Mouse (Mus musculus): ENCODE results near the gene Crtc3. TPM values are rescaled to one million over a fixed set of nuclear protein-coding genes. Genes with fewer than 3 reads are reported as not detected.
A peak's percentile ranks its signal among the peaks of the same experiment; 100 is the strongest.

Crtc3 gene
- polyA plus RNA-seq, 1 experiment from 2014 or later = 33.5 TPM

DNA sequence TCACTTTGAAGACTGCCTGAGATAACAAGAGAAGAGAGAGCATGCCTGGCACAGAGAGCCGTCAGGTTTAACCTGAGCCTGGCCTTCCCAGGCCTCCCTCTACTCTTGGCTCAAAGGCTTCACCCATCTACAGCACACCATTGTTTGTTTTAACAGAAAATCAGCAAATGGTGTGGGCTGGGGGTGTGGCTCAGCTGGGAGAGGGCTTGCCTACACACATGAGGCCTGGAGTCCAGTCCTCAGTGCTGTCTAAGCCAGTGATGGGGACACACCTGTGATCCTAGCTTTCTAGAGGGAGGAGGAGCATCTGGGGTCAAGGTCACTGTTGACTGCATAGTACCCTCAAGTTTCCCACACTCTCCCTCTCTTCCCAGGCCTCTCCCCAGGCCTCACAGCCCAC, 6.0 kb downstream of the Crtc3 start:
- Histone ChIP-seq H3K9me3 (replicated peaks) (no peaks in the 10 kb centered on the region), H3K36me3 (no peaks in the 10 kb centered on the region), H3K9ac (no peak overlapping the region), H3K27me3 (no peaks in the 10 kb centered on the region), H3K4me1 (peaks cover 27% of the 10 kb centered on the region), H3K4me3 (replicated peaks) (no peak overlapping the region), H3K4me2 (replicated peaks) (no peak overlapping the region), H3K27ac (replicated peaks) (no peak overlapping the region)
- 80% methylated on average over 1 of the region's 1 CpGs for WGBS
- no peak for ATAC-seq (ENCODE audit: insufficient number of reproducible peaks, low FRiP score, low TSS enrichment, low read depth)

- WGBS = 15% methylated on average over 12 of the region's 12 CpGs
- H3K27me3 ChIP-seq = no peaks in the 10 kb centered on the region
- ATAC-seq (ENCODE audit: insufficient number of reproducible peaks, low FRiP score, low TSS enrichment, low read depth) = no peak
- H3K9me3 ChIP-seq (replicated peaks) = no peaks in the 10 kb centered on the region
- H3K4me2 ChIP-seq (replicated peaks) = 0 out of 2 replicates have a peak overlapping the region, but pooled peaks have one; percentile 8
- peaks cover 26% of the 10 kb centered on the region for H3K4me1 ChIP-seq
- H3K4me3 ChIP-seq (replicated peaks) = no peak overlapping the region
- H3K36me3 ChIP-seq = peaks cover 6% of the 10 kb centered on the region; the same call in 1 of the 2 replicates
- no peak overlapping the region for H3K27ac ChIP-seq (replicated peaks)
- H3K9ac ChIP-seq = no peak overlapping the region
Measured at GRCm38 (mm10) chr7:80680218-80680847, 8.3 kb downstream of the Crtc3 start.

DNA sequence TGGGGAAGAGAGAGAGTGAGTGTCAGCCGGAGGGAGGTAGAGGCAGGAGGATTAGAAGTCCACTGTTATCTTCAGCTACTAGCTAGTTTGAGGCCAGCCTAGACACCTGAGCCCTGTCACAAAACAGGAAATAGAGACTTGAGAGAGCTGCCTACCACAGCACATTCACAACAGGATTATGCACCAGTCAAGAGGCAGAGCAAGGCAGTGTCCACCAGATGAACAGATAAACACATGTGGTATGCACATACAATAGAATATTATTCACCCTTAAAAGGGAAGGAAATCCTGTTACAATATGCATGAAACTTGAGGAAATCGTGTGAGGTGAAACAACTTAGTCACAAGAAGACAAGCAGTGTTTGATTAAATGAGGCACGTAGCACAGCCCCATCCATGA, 16.4 kb downstream of the Crtc3 start:
- peaks cover 10% of the 10 kb centered on the region for H3K36me3 ChIP-seq
- H3K27ac ChIP-seq (replicated peaks) = no peak overlapping the region; the same call in 1 of the 2 replicates
- H3K9ac ChIP-seq = no peak overlapping the region
- 56% methylated on average over 3 of the region's 3 CpGs for whole genome bisulfite sequencing
- no peak for ATAC-seq (ENCODE audit: insufficient number of reproducible peaks, low FRiP score, low TSS enrichment, low read depth)
- no peak overlapping the region for H3K4me3 ChIP-seq (replicated peaks)
- no peak overlapping the region for H3K4me2 ChIP-seq (replicated peaks)
- no peaks in the 10 kb centered on the region for H3K27me3 ChIP-seq
- peaks cover 22% of the 10 kb centered on the region for H3K4me1 ChIP-seq
- no peaks in the 10 kb centered on the region for H3K9me3 ChIP-seq (replicated peaks)

- Histone ChIP-seq H3K4me2 (replicated peaks) (no peak overlapping the region), H3K27me3 (no peaks in the 10 kb centered on the region), H3K27ac (replicated peaks) (no peak overlapping the region), H3K4me3 (replicated peaks) (no peak overlapping the region), H3K9me3 (replicated peaks) (no peaks in the 10 kb centered on the region), H3K4me1 (peaks cover 32% of the 10 kb centered on the region), H3K9ac (no peak overlapping the region), H3K36me3 (peaks cover 4% of the 10 kb centered on the region; the same call in 1 of the 2 replicates)
- WGBS = 81% methylated on average over 6 of the region's 6 CpGs
- ATAC-seq (ENCODE audit: insufficient number of reproducible peaks, low FRiP score, low TSS enrichment, low read depth) = no peak
Measured at GRCm38 (mm10) chr7:80670889-80671288, 17.8 kb downstream of the Crtc3 start.

GRCm38 (mm10) chr7:80667190-80667589, 21.5 kb downstream of the Crtc3 start:
- Histone ChIP-seq H3K9ac (no peak overlapping the region), H3K27me3 (no peaks in the 10 kb centered on the region), H3K36me3 (0 out of 2 replicates have a peak, but pooled peaks cover 4% of the 10 kb centered on the region), H3K4me1 (peaks cover 29% of the 10 kb centered on the region), H3K4me3 (replicated peaks) (no peak overlapping the region), H3K4me2 (replicated peaks) (peak overlapping the region; percentile 2; the same call in 1 of the 2 replicates), H3K9me3 (replicated peaks) (no peaks in the 10 kb centered on the region), H3K27ac (replicated peaks) (peak overlapping the region; percentile 88)
- 42% methylated on average over 11 of the region's 11 CpGs for WGBS
- ATAC-seq (ENCODE audit: insufficient number of reproducible peaks, low FRiP score, low TSS enrichment, low read depth) = no peak

DNA sequence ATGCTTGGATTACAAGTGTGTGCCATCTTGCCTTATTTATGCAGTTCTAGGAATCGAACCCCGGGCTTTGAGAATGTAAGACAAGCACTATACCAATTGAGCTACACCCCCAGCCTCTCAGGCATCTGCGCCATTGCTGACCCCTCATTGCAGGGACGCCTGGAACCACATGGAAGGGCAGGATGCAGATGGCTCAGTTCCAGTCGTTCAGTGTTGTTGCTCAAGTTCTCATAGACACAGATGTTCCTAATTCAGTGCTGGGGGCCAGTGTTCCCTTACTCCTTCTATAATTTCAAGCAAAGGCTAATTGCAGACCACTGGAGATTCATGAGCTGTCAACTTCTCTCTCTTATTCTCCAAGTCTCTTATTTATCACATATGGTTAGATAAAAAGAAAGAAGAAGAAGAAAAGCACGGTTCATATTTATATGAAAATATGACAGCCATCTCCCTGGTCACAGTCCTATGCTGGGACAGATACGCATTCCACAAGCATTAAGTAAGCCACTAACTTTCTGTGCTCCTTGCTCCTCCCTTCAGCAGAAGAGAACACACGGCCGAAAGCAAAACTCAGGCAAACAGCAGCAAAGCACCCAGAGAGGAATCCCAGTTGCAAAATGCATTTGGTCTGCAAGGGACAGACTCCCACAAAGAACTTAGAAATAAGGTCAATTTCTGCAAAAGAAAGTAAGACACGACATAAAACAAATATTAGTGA, 22.3 kb downstream of the Crtc3 start:
- Histone ChIP-seq H3K27ac (replicated peaks) (peak overlapping the region; percentile 88), H3K27me3 (no peaks in the 10 kb centered on the region), H3K4me2 (replicated peaks) (no peak overlapping the region), H3K36me3 (0 out of 2 replicates have a peak, but pooled peaks cover 4% of the 10 kb centered on the region), H3K9ac (no peak overlapping the region), H3K9me3 (replicated peaks) (no peaks in the 10 kb centered on the region), H3K4me3 (replicated peaks) (no peak overlapping the region), H3K4me1 (peaks cover 32% of the 10 kb centered on the region)
- peak; percentile 84 for ATAC-seq (ENCODE audit: insufficient number of reproducible peaks, low FRiP score, low TSS enrichment, low read depth)
- 21% methylated on average over 10 of the region's 10 CpGs for WGBS

- 88% methylated on average over 4 of the region's 4 CpGs for WGBS
- no peak for ATAC-seq (ENCODE audit: insufficient number of reproducible peaks, low FRiP score, low TSS enrichment, low read depth)
- Histone ChIP-seq H3K4me3 (replicated peaks) (no peak overlapping the region), H3K27me3 (no peaks in the 10 kb centered on the region), H3K36me3 (no peaks in the 10 kb centered on the region), H3K4me1 (peaks cover 39% of the 10 kb centered on the region), H3K27ac (replicated peaks) (no peak overlapping the region), H3K9me3 (replicated peaks) (no peaks in the 10 kb centered on the region), H3K4me2 (replicated peaks) (no peak overlapping the region), H3K9ac (no peak overlapping the region)
Measured at GRCm38 (mm10) chr7:80661082-80661481, 27.6 kb downstream of the Crtc3 start.

DNA sequence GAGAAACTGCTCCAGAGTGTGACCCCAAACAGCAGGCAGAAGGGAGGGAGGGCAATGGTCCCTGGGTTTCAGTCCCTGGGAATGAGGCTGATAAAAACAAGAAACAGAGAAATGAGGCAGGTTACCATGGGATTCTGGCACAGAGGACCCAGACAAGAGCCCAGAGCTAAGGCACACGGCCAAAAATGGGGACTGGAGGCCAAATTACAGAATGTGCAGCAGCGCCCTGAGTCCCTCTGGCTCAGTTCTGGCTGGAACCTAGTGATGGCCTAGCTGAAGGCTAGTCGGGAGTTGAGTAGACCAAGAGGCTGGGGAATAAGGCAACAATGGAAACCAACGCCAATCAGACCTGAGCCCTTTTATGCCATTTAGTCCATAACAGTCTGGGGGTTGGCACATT, 28.1 kb downstream of the Crtc3 start:
- ATAC-seq (ENCODE audit: insufficient number of reproducible peaks, low FRiP score, low TSS enrichment, low read depth) = no peak
- H3K9me3 ChIP-seq (replicated peaks) = no peaks in the 10 kb centered on the region
- WGBS = 65% methylated on average over 4 of the region's 4 CpGs
- no peaks in the 10 kb centered on the region for H3K27me3 ChIP-seq
- no peak overlapping the region for H3K4me3 ChIP-seq (replicated peaks)
- H3K9ac ChIP-seq = no peak overlapping the region
- H3K4me1 ChIP-seq = peaks cover 39% of the 10 kb centered on the region
- H3K4me2 ChIP-seq (replicated peaks) = no peak overlapping the region
- no peaks in the 10 kb centered on the region for H3K36me3 ChIP-seq
- peak overlapping the region; percentile 48; the same call in 1 of the 2 replicates for H3K27ac ChIP-seq (replicated peaks)

DNA sequence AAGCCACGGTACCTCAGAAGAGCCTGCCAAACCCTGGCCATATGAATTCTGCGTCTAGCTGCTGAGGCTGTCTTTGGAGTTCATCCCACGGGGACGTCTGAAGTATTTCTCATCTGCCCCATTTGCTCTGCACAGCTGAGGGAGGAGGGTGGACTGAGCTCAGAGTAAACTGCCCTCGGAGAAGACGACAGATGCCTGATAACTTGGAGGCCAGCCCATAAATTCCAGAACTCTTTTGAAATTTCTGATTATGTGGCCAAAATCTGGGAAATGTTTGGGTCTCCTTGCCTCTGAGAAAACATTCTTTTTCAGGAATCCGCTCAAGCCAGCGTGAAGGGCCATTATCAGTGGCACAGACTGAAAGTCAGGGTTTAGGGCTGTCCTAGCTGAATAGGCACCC, 30.8 kb downstream of the Crtc3 start:
- H3K27ac ChIP-seq (replicated peaks) = peak overlapping the region; percentile 71
- no peaks in the 10 kb centered on the region for H3K27me3 ChIP-seq
- peak; percentile 56; the same call in 1 of the 2 replicates for ATAC-seq (ENCODE audit: insufficient number of reproducible peaks, low FRiP score, low TSS enrichment, low read depth)
- H3K9me3 ChIP-seq (replicated peaks) = no peaks in the 10 kb centered on the region
- H3K36me3 ChIP-seq = no peaks in the 10 kb centered on the region
- WGBS = 33% methylated on average over 8 of the region's 8 CpGs
- peaks cover 54% of the 10 kb centered on the region for H3K4me1 ChIP-seq
- H3K4me3 ChIP-seq (replicated peaks) = no peak overlapping the region
- H3K9ac ChIP-seq = no peak overlapping the region
- no peak overlapping the region for H3K4me2 ChIP-seq (replicated peaks)

DNA sequence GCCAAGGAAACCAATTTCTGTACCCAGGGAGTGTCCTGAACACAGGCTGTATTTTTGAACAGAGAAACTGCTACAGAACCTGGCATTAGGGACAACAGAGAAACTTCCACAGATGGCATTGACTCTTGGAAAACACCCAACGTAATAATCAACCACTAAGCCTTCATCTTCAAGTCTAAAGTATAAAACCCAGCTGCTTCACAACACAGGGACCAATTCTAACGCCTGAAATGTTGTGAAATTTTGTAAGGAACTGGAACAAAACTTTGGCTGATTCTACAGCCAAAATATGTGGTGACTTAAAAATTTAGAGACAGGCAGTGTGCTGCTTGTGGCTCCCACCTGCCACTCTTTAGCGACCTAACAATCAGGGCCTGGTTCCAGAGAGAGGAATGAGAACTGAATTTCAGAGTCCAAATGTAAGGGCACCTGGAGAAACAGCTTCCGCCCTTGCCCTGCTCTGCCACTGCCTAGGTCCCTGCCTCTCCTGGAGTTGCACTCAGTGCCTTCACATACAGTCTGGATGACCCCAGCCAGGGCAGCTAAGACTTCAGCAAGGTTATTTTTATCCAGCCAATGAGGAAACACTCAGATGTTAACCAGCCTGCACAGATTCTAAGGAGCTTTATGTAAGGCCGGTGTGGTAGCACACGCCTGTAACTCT, 33.2 kb downstream of the Crtc3 start:
- Histone ChIP-seq H3K4me1 (peaks cover 56% of the 10 kb centered on the region), H3K27ac (replicated peaks) (peak overlapping the region; percentile 56), H3K9me3 (replicated peaks) (no peaks in the 10 kb centered on the region), H3K9ac (no peak overlapping the region), H3K4me3 (replicated peaks) (no peak overlapping the region), H3K4me2 (replicated peaks) (no peak overlapping the region), H3K27me3 (no peaks in the 10 kb centered on the region), H3K36me3 (no peaks in the 10 kb centered on the region; the same call in 1 of the 2 replicates)
- ATAC-seq (ENCODE audit: insufficient number of reproducible peaks, low FRiP score, low TSS enrichment, low read depth) = no peak
- 43% methylated on average over 6 of the region's 6 CpGs for WGBS

- H3K9me3 ChIP-seq (replicated peaks) = no peaks in the 10 kb centered on the region
- ATAC-seq (ENCODE audit: insufficient number of reproducible peaks, low FRiP score, low TSS enrichment, low read depth) = no peak
- H3K27me3 ChIP-seq = no peaks in the 10 kb centered on the region
- no peak overlapping the region for H3K4me2 ChIP-seq (replicated peaks)
- peaks cover 54% of the 10 kb centered on the region for H3K4me1 ChIP-seq
- whole genome bisulfite sequencing = 66% methylated on average over 5 of the region's 5 CpGs
- no peak overlapping the region for H3K9ac ChIP-seq
- peak overlapping the region; percentile 56; the same call in 1 of the 2 replicates for H3K27ac ChIP-seq (replicated peaks)
- no peaks in the 10 kb centered on the region; the same call in 1 of the 2 replicates for H3K36me3 ChIP-seq
- H3K4me3 ChIP-seq (replicated peaks) = no peak overlapping the region
Measured at GRCm38 (mm10) chr7:80654926-80655325, 33.8 kb downstream of the Crtc3 start.

Measured in embryonic facial prominence, embryonic 15.5 days (tissue).